Mouse (Mus musculus) frontal cortex, postnatal 10 days (tissue): ENCODE results near the gene Ptprr.

Experiments used
- DNase-seq, 2 experiments: peaks; one replicate each; pipeline ENCODE4 v3.0.0; 2022; ENCODE audit warnings: low spot score in 2 of 2, mixed read lengths in 1 of 2

The Ptprr gene

DNA sequence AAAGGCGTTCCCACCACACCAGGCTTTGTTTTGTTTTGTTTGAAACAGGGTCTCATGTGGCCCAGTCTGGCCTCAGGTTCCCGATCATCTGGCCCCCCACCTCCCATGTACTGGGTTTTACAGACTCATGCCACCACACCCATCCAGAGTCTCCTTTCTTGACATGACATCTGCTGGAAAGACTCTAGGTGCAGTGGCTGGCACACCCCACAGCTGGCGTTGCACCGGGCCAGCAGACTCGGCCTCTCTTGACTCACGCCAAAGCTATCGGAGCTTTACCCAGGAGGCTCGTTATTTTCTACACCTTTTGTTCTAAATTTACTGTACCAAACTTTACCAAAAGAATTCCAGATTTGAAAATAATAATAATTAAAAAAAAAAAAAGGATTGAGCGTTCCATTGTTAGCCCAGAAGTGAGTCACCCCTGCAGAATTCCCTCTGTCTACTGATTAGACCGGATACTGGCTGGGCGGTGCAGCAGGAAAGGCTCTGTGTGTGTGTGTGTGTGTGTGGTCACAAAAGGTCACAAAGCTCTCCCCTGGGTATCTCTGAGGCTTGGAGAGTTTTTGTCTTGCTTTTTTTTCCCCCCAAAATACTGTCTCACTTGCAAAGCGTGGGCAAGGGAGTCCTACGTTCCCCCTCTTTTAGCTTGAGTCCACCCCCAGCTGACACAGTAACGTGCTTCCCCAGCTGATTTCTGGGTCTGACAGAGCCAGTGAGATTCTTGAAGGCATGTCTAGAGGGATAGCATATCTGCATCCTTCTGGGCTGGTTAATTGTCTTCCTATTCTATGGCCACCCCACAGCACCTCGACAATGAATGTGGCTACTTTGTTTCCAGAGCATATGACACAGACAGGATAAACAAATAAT, 248.8 kb downstream of the Ptprr start:
- no peak for DNase-seq

DNA sequence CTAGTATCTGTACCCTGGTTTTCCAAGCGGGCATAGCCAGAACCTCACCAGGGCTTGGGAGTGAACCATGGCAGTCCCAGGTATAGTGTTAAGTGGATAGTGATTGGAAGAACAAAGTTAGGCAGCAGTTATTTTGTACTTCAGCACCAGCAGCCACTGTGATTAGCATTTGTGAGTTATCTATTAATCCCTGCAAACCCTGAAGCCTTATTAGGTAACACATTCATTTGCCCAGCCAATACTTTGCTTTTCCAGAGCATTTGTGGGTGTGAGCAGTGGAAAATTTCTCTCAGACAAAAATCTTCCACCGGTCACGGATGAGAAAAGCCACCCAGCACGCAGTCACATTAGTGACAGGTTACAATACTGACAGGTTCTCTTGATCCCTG, 249.4 kb downstream of the Ptprr start:
- no peak for DNase-seq

DNA sequence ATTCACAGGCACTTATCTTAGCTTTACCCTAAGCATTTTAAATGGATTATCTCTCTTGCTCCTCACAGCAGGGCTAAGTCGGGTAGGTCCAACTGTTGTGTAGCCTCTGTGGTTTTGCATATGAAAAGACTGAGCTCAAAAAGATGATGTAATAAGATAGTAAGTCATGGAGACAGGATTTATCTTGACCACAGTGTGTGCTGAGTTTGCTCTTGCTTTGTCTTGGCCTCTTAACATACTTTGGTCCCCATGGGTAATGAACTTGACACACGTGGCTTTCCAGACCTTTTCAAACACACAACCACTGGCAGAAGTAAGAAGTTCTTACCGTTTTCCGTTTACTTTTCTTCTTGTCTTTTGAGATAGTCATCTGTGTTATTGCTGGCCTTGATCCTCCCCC, 250.3 kb downstream of the Ptprr start:
- DNase-seq, result no peak

DNA sequence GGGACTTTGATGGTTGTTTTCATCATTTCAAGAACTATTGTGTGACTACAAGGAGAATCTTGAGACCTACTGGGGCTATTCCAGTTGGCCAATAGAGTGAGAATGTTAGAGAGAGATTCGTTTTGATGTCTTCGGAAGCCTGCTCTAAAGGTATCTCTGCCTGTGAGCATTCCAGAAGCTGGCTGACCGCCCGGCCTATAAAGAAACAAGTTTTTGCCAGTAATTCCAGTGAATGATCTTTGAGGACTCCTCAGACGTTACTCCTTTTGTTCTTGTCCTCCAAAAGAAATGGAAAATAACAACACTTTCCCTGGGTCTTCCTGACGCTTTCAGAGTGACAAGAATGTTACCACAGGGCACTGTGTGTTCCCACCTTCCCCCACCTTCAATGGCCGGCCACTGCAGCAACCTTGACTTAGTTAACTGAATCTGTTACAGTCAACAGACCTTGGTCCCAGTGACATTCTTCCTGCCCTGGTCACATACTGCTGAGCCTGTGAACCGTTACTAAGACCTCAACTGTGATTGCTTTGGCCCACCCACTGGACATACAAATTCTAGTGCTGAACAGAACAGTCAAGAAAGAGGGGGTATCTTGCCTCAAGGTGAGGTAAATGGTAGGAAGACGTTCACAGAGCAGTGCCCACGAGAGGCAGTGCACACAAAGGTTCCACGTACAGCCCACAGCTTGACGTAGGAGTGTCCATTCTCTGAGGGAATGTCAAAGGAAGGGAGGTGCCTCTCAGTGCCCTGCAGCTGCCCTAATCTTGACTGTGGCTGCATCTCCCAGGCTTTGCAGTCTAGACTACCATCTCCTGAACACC, 252.8 kb downstream of the Ptprr start:
- DNase-seq, result no peak

DNA sequence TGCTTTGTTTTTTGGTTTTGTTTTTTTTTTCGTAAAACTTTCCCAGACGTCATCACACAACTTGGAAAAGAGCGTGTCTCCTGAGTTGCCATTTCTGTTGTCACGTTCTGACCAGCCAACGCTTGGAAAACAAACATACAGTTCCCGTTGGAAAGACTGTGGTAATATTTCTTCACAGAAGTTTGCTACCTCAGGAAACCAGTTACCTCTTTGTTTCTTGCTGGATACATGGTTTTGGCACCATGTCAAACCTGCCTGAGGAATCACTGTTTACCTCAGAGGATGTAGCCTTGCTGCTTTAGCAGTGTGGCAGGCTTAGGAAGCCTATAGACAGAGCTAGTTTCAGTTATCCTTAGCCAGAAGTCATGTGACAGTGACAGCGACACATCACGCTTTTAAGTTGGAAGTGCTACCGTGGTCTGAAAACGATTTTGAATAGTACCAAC, 253.5 kb downstream of the Ptprr start:
- DNase-seq, result no peak

DNA sequence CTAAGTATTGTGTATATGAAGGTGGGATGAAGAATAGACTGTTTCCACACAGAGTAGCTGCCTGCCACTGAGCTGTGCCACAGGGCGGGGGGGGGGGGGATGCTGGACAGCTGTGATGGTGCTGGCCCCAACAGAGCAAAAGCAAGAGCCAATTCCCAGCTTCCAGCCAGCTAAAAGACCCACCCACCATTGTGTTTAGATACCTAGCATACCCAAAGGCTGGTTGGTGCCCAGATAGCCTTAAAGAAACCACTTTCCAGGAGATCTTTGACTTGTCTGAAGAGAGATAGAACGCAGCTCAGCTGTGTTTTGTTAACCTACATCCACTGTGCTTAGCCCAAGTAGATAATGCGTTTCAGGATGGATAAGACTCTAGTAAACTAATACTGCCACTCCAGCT, 254.1 kb downstream of the Ptprr start:
- DNase-seq, result no peak

DNA sequence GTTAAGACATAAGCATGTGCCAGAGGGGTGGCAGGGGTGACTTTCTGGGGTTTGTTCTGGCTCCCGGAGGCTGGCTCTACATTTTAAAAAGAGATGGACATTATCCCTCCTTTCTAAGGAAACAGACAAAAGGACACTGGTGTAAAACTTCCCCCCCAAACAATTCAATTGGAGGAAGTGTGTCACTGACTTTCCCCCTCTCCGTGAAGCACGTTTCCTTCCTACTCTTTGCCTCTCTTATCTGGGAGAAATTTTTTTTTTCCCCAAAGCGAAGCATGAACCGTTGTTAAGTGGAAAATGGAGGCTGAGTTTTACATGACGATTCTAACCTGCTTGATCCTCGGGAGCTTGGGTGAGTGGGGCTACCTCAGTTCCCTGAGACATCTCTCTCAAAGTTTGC, 257.3 kb downstream of the Ptprr start, which contains the start of gene Ptprb:
Gene Ptprb (plus strand): TSS at position 244 of the 400 bp plus-strand sequence.
- no peak for DNase-seq

DNA sequence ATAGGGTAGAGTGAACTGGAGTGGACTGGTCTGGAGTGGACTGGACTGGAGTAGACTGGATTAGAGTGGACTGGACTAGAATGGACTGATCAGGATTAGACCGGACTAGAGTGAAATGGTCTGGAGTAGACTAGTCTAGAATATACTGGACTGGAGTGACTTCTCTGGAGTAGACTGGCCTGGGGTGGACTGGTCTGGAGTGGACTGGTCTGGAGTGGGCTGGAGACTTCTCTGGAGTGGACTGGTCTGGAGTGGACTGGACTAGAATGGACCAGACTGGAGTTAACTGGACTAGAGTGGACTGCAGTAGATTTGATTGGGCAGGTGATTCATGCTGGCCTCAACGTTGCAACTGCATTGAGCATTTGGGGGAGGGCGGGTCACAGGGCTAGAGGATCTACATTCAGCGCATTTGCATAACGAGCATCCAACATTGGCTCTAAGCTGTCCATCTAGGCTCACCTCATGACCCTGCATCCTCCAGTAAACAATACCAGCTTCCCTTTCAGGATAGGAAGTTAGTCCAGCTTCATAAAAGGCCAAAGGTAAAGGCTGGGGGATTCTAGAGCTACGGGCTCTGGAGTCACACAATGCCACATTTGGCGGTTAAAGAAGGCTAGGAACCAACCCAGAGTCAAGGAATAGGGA, 268.8 kb downstream of the Ptprr start:
- no peak for DNase-seq

DNA sequence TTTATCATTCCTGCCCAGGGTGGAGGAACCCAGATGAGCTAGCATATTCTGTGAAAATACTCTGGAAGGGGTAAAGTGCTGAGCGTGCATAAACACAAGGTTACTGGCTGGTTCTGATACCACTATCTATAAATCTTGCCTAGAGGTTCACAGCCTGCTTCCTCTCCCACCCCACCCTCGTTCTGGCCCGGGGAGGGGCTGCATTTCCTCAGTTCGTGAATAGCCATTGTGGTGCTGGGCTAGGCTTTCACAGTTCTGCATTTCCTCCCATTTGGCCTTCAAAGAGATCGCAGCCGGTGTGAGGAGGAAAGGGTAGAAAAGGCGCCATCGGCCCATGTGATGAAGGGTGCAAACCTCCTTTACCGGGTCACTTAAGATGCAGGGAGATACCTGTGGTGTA, 270.1 kb downstream of the Ptprr start:
- DNase-seq, result no peak

DNA sequence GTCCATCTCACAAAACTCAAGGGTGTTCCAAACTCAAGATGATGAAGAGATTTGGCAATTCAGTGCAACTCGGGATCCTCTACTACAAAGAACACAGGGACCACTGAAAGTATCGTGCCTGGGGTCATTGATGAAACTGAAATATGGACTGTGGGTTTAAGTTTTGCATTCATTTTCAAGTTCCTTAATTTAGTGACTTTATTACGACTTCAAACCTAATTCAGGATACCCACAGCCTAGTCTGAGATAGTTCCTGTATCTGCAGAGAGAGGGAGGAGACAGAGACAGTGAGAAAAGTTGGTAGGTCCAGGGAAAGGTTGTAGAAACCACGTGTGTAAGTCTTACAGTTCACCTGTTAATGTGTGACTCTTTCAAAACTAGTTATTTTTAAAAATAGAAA, 272.5 kb downstream of the Ptprr start:
- no peak for DNase-seq

DNA sequence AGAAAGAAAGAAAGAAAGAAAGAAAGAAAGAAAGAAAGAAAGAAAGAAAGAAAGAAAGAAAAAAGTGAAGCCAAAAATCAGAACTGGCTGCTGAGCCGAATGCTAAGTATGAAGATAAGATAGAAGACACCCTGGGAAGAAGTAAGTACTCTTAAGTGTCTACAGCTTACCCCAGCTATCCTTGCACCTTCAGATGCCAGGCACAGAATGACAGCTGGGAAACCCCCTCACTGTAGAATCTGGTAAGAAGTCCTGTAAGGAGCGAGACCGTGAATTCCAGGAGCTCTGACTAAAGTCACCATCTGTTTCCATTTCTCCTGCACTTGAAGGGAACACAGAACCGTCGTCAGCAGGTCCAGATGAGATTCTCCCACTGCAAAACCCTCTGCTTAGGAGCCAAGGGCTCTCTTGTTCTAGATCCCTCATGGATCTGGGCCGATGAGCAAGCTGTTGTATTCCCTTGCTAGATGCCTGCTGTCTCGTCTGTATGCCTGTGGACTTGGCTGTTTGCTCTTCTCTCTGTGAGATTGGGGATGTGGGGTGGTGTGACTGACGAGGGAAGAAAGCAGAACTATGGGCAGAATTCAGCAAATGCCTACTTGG, 273.2 kb downstream of the Ptprr start:
- DNase-seq, result peak; percentile 22 to 44

DNA sequence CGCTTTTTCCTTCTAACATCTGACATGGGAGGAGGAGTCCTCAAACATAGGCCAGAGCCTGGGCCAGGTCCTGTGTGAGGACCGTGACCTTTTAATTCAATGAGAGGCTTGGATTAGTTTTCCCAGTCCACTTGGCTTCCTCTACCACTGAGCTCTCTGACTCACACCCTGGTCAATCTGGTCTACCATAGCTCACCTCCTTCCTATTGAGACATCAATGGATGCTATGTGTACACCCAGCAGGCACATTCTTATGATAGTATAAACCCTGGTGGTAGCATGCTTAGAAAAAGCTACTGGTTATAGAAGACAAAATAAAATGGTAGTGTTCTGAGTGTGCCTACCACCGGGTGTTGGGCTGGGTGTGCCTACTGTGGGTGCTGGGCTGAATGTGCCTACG, 278.4 kb downstream of the Ptprr start:
- DNase-seq, result no peak

DNA sequence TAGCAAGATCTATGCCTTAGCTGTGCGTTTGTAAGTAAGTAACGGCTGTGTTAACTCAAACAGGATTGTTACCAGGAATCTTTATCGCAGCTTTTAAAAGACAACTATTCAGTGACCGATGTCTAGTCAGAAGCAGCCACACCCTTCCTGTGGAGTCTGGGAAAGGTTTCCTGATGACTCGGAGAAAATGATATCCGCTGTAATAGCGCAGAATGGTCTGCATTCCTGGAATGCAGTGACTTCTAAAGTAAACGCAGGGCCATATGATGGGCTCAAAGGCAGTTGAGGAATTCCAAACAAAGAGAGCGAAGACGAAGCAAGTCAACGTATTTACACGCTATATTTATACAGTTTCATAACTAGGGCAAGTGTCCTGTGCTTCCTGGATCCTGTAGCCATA, 279.8 kb downstream of the Ptprr start:
- no peak for DNase-seq

DNA sequence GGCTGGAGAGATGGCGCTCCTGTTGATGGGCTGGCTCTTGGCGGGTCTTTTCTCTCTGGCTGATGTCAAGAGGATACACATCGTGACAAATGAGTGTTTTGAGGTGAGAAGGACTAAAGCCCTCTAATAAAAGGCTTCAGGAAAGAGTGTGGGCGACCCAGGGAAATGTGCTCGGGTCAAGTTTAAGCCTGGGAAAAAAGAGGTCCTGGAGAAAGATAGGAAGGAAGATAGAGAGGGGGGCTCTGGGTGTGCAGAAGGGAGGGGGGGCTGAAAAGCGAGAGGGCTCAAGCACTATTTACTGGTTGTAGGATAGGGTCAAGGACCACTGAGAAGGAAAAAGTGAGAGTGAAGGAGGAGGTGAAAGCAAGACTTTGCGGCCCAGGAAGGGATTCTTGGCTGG, 282.8 kb downstream of the Ptprr start:
- no peak for DNase-seq

DNA sequence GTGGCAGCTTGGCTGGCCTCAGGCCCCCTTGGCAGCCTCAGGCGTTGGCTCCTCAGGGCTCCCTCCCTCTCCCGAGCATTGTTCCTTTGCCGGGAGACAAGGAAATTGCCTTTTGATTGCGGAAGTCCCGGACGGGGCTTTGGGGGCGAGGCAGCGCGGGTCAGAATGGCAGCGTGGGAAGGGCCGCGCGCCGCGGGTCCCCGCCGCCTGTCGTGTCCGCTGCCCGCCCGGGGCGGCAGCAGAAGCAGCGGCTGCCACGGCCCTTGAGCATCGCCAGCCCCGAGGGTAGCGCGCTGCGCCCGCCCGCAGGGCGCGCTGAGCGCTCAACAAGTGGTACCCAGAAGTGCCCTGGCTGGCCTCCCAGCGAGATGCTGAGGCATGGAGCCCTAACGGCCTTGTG, 283.2 kb downstream of the Ptprr start:
- DNase-seq, result peak in 1 of 2 experiments; percentile 14

DNA sequence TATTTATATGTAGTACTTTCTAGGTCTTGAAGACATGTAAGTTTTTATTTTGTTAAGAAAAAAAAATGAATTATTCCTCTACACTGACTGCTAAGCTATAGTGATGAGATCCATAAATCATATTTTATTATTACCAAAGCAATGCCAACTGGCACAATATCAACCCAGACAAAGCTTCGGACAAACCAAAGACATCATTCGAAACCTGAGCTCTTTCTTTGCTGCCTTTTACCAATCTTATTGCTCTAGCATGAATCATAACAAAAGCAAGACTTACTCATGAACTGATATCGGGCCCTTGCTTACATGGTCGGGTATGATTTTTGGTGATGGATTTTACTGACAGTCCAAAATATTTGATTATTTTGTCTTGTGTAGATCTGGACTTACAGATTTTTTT, 286.3 kb downstream of the Ptprr start:
- DNase-seq, result no peak

DNA sequence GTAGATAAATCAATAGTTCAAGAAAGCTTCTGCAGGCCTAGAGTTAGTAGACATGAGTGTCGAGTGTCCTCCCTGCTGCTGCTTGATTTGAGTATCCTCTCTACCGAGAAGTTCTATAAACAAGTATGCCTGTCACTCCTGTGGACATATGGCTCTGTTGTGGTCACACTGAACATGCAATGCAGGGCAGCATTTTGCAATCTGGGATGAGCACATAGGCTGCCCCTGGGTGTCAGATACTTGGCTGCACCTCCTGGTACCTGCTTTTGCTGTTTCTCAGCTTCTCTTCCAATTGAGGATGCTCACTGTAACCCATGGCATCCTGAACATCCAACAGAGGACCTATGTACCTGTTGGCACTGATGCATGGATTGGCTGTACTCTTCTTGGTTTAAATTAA, 291.4 kb downstream of the Ptprr start:
- DNase-seq, result no peak

DNA sequence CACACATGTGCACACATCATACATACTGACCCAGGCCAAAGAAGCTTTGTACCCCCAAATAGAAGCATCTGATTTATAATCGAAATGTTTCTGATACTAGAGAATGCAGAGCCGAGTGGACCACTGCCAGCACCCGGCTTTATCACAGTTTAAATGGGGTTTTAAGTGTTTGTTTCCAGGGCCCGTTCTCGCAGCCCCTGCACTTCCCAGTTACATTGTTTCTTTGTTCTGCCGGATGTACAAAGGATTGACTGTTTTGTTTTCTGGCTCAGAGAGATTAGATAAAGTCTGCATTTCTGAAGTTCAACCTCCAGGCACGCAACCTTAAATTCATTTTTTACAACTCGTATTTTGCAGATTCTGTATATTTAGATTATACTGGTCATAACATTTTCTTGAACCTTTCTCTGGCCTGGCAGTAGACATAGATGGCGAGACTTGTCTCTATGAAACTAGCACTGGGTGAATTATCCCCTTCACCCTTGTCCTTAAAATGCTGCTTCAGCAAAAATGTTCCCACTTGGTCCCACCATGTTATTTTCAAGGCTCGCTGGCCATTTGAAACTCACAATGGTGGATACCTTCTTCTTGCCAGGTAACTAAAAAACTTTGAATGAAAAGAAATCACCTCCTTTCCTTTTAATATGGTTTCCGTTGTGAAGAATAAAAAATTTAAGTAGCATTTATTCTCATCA, 292.6 kb downstream of the Ptprr start:
- no peak for DNase-seq

DNA sequence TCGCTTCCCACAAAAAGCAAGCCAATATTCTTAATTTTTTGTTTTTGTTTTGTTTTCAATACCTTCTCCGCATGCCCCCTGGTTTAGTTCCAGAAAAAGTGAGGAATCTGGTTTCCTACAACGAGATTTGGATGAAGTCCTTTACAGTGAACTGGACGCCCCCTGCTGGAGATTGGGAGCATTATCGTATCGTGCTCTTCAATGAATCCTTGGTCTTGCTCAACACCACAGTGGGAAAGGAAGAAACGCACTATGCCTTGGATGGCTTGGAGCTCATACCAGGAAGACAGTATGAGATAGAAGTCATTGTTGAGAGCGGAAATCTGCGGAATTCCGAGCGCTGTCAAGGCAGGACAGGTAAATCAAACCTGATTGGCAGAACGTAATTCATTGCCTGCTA, 301.2 kb downstream of the Ptprr start:
- DNase-seq, result peak; percentile 54 to 69
